Mouse (Mus musculus) left cerebral cortex, postnatal 25 days (tissue): ENCODE measurements around the gene Cacna2d4. TPM values are rescaled to one million over a fixed set of nuclear protein-coding genes. Genes with fewer than 3 reads are reported as not detected.
A peak's percentile ranks its signal among the peaks of the same experiment; 100 is the strongest.

Experiments
- DNase-seq, 2 experiments: peaks; one replicate each; pipeline ENCODE4 v3.0.0; 2022; ENCODE audit warnings: low spot score in 2 of 2, mixed read lengths in 1 of 2
- intact Hi-C: fragments of 180-260 bp; cut with DNase I; formaldehyde crosslinking; loops from one replicate; pipeline ENCODE4 v1.15.1; 2025
- total RNA-seq, 2 experiments: library from RNA; stranded (reverse); gene quantifications; 2 replicates each; pipeline ENCODE4 v1.2.3; 2021

Gene Cacna2d4
- total RNA-seq, 2 experiments from 2014 or later, result 2.6 to 4.6 TPM

- intact Hi-C loops, result no loop called here
- no peak for DNase-seq
Observed at GRCm38 (mm10) chr6:119367382-119367781, 131.1 kb downstream of the Cacna2d4 start.

DNA sequence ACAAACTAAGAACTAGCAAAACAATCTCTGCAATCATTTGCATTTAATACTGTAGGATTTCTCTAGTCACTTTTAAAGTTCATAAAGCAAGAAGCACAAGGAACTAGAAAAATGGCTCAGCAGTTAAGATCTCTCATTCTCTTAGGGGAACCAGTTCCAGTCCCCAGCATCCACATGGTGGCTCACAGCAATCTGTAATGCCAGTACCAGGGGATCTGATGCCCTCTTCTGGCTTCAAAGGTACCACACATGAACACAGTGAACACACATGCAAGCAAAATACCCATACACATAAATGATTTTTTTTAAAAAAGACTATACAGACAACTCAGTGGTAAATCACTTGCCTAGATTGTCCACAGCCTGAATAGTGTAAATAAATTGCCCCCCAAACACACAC lies 135.3 kb downstream of the Cacna2d4 start:
- intact Hi-C loops, result no loop called here
- no peak for DNase-seq

GRCm38 (mm10) chr6:119372237-119372636 lies 135.9 kb downstream of the Cacna2d4 start:
- no peak for DNase-seq
- intact Hi-C loops, result no loop called here

DNA sequence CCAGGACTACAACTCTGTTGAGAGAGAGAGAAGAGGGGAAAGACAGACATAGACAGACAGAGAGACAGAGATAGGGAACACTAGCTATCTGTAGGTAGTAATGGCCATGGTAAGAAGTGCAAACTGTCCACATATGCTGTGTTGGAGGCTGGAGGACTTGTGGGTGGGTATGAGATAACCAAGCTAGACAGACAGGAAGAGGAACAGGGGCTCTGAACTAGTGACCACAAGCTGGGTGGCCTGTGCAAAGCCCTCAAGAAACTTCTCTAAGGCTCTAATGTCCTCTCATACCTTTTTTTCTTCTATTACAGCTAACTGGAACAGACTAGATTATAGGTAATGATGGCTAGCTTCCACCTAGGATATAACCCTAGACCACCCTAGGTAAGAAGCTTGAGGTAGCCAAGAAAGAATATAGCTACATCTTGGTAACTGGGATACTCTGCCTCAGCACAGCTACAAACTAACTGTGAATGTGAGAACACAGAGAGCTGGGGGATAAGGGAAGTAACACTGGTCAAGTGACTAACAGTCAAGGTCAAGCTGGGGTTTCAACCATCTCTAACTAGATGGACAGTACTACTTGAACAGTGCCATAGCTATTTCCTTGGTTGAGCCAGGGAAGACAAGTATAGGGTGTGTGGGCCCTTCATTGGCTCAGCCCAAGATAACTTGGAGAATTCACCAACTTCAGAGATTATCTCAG lies 136.8 kb downstream of the Cacna2d4 start:
- no peak for DNase-seq
- intact Hi-C loops, result no loop called here

GRCm38 (mm10) chr6:119375035-119375434 lies 138.7 kb downstream of the Cacna2d4 start:
- no peak for DNase-seq
- intact Hi-C loops, result no loop called here

- intact Hi-C loops, result no loop called here
- no peak for DNase-seq
Observed at GRCm38 (mm10) chr6:119377613-119378012, 141.3 kb downstream of the Cacna2d4 start.

DNA sequence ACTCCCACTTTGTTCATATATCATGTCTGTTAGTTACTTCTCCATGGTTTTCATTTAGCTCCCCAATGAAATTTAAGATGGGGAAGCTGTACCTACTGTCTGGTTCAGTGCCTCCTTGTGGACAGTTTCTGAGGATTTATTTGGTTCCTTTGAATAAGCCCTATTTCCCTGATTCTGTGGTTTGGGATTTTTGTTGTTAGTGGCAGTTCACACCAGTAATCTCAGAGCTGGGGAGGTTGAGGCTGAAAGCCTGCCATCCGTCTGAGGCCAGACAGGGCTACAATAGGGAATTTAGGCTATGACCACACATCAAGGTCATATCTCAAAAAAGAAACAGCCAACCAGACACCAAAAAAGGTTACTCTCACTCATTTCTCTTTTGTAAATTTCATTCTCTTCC lies 142.3 kb downstream of the Cacna2d4 start:
- DNase-seq, result no peak
- intact Hi-C loops, result no loop called here

DNA sequence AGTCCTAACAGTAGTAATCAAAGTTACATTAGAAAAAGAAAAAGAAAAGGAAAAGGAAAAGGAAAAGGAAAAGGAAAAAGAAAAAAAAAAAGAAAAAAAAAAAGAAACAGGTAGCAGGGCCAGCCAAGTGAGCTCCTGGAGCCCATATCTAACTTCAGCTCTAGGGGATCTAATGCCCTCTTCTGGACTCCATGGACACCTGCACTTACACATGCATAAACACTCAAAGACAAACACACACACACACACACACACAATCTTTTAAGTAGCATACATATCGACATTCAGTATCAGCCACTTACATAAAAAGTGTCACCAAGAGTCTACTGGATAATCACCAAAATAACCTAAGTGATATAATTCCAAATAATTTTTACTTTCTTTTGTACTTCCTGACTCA lies 149.3 kb downstream of the Cacna2d4 start:
- DNase-seq, result no peak
- intact Hi-C loops, result no loop called here

DNA sequence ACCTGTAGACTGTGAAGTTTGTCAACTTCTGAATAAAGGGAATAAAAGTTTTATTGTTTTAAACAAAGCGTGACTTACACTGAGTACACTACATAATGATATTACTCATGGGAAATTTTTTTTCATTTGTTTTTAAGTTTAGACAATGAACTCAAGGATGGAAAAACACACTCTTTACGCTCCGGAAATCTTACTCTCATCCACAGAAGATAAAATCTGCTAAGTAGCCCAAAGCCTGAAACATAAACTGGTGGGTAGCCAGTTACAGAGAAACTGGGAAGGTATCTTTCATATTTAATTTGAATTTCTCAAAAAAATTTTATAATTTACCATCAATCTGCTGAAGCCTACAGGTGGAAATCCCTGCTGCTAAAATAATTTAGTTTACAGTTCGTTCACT lies 150.1 kb downstream of the Cacna2d4 start:
- no peak for DNase-seq
- intact Hi-C loops, result no loop called here

DNA sequence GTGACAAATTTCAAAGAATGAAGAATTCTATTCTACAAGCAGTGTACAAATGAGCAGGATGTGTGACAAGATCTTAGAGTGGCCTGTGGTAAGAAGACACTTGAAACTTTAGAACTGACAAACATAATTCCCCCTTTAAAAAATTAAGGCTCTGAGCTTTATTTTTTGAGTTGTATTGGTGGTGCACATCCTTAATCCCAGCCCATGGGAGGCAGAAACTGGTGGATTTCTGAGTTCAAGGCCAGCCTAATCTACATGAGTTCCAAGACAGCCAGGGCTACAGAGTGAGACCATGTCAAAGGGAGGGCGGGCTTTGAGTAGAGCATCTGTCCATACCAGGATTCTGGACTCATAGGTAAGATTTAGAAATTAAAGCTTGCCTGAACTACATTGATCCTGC lies 150.5 kb downstream of the Cacna2d4 start:
- DNase-seq, result no peak
- intact Hi-C loops, result no loop called here

DNA sequence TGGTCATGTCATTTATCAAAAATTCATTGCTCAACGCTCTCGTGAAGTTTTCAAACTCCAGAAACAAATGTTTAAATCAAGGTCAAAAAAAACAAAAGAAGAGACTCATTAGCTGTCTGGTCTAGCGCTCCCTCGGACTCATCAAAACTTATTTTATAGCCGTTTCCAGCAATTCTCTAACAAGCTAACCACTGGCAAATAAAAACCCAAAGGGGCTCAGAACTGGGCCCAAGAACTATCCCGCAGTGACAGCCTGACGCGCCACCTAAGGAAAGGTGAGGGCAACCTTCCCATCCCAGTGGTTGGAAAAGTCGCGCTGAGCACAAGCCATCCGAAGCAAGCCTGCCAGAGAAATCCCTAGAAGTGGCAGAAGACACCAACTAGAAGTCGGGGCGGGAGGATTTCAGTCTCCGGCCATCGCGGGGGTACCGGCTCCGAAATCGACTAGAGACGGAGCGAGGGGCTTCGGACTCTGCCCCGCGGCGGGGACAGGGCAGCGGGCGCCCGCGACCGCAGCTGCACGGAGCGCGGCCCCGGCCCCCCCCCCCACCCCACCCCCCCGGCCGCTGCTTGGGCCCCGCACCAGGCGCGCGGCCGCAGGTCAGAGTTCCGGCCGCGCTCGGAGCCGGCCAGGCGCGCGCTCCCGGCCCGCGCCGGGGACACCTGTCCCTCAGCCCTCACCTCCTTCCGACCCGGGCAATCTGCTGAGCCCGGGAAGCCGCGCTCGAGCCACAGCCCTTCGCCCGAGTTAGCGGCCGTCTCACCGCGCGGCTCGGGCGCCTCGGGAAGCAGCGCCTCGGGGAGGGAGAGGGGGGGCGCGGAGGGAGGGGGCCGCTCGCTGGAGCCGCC lies 151.7 kb downstream of the Cacna2d4 start:
- peak; percentile 12 to 26 for DNase-seq
- intact Hi-C loops, result no loop called here

GRCm38 (mm10) chr6:119388650-119389012 lies 152.3 kb downstream of the Cacna2d4 start:
- intact Hi-C loops, result no loop called here
- DNase-seq, result peak; percentile 96 to 98

DNA sequence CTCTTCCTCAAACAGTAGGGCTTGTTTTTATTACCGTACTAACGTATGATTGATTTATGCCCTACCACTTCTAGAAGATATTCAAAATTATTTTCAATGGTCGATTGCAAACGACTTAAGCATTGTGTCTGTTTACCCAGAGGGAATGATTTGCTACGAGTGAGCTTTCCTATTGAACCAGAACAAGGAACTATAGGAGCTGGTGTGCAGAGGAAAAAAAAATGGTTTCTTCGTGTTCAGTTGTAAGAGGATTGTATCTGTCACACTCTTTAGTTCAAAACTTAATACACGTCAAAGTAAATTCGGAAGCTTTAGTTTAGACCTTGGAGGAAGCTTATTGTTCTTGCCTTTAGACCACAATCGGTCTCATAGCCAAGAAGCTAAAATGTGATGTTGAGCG lies 152.8 kb downstream of the Cacna2d4 start:
- DNase-seq, result no peak
- intact Hi-C loops, result no loop called here

DNA sequence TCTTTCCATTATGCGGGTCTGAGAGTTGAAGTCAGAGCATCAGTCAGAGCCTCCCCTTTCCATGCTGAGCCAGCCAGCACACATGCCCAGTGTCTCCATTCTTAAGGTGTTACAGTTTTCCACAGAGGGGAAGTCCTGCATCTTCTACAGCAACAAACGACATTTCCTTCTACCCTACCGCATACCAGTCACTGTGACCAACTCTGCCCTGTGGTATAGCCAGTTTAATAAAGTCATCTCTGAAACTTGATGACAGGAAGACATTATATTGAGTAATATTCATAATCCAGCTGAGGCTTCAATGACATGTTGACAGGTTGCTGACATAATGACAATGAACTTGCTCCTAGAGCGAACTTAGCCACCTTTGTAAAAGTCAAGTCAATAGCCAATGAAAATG lies 154.4 kb downstream of the Cacna2d4 start:
- intact Hi-C loops, result no loop called here

GRCm38 (mm10) chr6:119392836-119393235 lies 156.5 kb downstream of the Cacna2d4 start:
- intact Hi-C loops, result no loop called here
- no peak for DNase-seq

More for the DNA sequence above, 154.4 kb downstream of the Cacna2d4 start:
- no peak for DNase-seq

- intact Hi-C loops, result no loop called here
- DNase-seq, result no peak
Observed at GRCm38 (mm10) chr6:119395421-119396308, 159.3 kb downstream of the Cacna2d4 start.

DNA sequence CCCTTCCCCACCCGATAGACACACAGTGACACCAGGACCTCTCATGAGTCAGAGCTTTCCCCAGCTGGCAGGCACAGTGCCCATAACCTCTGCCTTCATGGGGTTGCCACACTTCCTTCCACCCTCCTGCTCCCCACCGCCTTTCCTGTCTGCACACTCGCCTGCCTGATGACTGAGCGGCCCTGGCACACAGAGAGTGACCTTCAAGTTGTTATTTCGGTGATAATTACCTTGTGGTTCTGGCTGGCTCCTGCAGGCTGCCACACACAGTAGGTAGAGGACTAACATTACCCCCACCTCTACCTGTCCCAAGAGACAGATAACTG lies 159.9 kb downstream of the Cacna2d4 start:
- DNase-seq, result peak in 1 of 2 experiments; percentile 34
- intact Hi-C loops, result no loop called here

DNA sequence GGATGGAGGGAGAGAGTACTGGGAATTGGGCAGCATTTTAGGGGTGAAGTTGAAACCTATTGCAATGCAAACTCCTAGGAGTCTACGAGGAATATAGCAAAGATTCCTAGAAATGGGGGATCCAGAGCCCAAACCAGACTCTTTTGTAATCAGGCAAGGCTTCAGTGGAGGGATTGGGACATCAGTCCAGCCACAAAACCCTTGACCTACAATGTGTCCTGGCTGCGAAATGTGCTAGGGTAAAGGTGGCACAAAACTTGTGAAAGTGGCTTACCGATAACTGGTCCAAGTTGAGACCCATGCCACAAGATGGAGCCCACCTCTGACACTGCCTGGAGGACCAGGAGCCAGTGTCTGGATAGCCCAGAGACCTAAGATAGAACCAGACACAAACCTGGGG lies 163.0 kb downstream of the Cacna2d4 start:
- no peak for DNase-seq
- intact Hi-C loops, result no loop called here

GRCm38 (mm10) chr6:119400649-119401048 lies 164.3 kb downstream of the Cacna2d4 start:
- DNase-seq, result no peak
- intact Hi-C loops, result no loop called here

DNA sequence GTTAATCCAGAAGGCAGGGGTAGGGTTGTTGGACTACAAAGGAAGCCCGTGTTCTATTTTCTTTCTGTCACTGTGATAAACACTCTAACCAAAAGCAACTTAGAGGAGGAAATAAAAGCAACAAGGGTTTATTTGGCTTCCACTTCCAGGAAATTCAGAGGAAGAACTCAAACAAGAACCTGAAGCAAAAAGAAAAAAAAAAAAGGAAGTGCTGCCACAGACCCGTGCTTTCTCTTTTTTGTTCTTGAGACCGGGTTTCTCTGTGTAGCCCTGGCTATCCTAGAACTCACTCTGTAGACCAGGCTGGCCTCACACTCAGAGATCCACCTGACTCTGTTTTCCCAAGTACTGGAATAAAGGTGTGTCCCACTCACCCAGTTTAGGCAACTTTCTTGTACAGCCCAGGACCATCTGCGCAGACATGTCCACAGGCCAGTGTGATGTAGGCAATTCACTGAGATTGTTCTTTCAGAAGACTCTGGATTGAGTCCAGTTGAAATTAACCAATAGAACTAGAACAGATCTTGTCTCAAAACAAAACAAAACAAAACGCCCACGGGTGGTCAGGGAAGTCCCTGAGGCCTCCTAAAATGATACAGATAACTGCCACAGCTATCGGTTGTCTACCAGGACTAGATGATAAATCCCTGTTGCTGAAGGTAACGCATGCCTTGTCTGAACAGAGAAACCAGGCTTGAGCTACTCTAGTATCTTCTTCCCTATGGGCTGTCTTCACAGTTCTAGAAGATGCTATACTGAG lies 165.4 kb downstream of the Cacna2d4 start:
- no peak for DNase-seq
- intact Hi-C loops, result no loop called here
